Mouse (Mus musculus): ENCODE results near the gene Phf5a.

Phf5a gene

GRCm38 (mm10) chr15:81882348-81882747 is 10.6 kb upstream of the Phf5a start:
- no peak for DNase-seq

- peak; percentile 25 to 55 for DNase-seq
Observed at GRCm38 (mm10) chr15:81879531-81880401, 8.1 kb upstream of the Phf5a start.

- peak; percentile 100 for DNase-seq
Observed at GRCm38 (mm10) chr15:81872262-81873136, 788 bp upstream of the Phf5a start, which contains the start of gene Aco2. Gene Aco2, plus strand, starts transcription at chr15:81872309.

GRCm38 (mm10) chr15:81869985-81870384 is 1.7 kb downstream of the Phf5a start:
- DNase-seq, result no peak

GRCm38 (mm10) chr15:81864238-81864637 is 7.5 kb downstream of the Phf5a start:
- no peak for DNase-seq

GRCm38 (mm10) chr15:81860471-81861135 is 11.1 kb downstream of the Phf5a start:
- DNase-seq, result peak; percentile 68 to 70

GRCm38 (mm10) chr15:81859330-81860255 is 12.1 kb downstream of the Phf5a start:
- DNase-seq, result peak; percentile 93 to 96

- peak; percentile 76 to 82 for DNase-seq
Observed at GRCm38 (mm10) chr15:81858517-81859329, 13.0 kb downstream of the Phf5a start, which contains the start of gene Tob2. Gene Tob2, minus strand, starts transcription at chr15:81858796.

GRCm38 (mm10) chr15:81858138-81858516 is 13.6 kb downstream of the Phf5a start:
- DNase-seq, result peak; percentile 95 to 96

GRCm38 (mm10) chr15:81857724-81858116 is 14.0 kb downstream of the Phf5a start:
- no peak for DNase-seq

GRCm38 (mm10) chr15:81856938-81857723 is 14.6 kb downstream of the Phf5a start:
- peak; percentile 52 to 55 for DNase-seq

GRCm38 (mm10) chr15:81856030-81856790 is 15.5 kb downstream of the Phf5a start:
- peak; percentile 88 to 93 for DNase-seq

GRCm38 (mm10) chr15:81853081-81853480 is 18.6 kb downstream of the Phf5a start:
- no peak for DNase-seq

GRCm38 (mm10) chr15:81852411-81853000 is 19.2 kb downstream of the Phf5a start:
- DNase-seq, result peak; percentile 21 to 40

- no peak for DNase-seq
Observed at GRCm38 (mm10) chr15:81851375-81851774, 20.3 kb downstream of the Phf5a start.

- no peak for DNase-seq
Observed at GRCm38 (mm10) chr15:81850718-81851117, 21.0 kb downstream of the Phf5a start.

GRCm38 (mm10) chr15:81849104-81849503 is 22.6 kb downstream of the Phf5a start:
- peak in 1 of 2 experiments; percentile 28 for DNase-seq

- DNase-seq, result peak; percentile 75 to 78
Observed at GRCm38 (mm10) chr15:81848301-81848700, 23.4 kb downstream of the Phf5a start.

GRCm38 (mm10) chr15:81847861-81848260 is 23.9 kb downstream of the Phf5a start:
- no peak for DNase-seq
